25 mouse cellular contexts compared by ENCODE assay signal in genomic region chr17:57788161-57788799, GRCm38 (mm10). TPM values are rescaled to one million over a fixed set of nuclear protein-coding genes. Genes with fewer than 3 reads are reported as not detected.
"Had no signal": no experiment of that assay in that cellular context is flagged by ENCODE, and none has a peak within 500 bp of the region (broad histone marks: within the 10 kb centered on the region; RNA-seq: fewer than 3 reads in every experiment).

No protein-coding gene starts in this region.

- H3K4me3 ChIP-seq: midbrain, embryonic 10.5 days; midbrain, embryonic 12.5 days; myocyte; neural tube, embryonic 13.5 days; neural tube, embryonic 15.5 days had no signal

- H3K27me3 ChIP-seq: midbrain, embryonic 12.5 days; neural tube, embryonic 13.5 days; neural tube, embryonic 15.5 days had no signal

- H3K27ac ChIP-seq: midbrain, embryonic 10.5 days; midbrain, embryonic 12.5 days; neural tube, embryonic 13.5 days; neural tube, embryonic 15.5 days had no signal

- DNase-seq: lung, adult 18-20 months; lung, embryonic 14.5 days; lung, postnatal 10 days; lung, postnatal 4 days; midbrain, embryonic 14.5 days; retina, postnatal 1 day; right cerebral cortex, adult 18-20 months; right cerebral cortex, postnatal 25 days; right cerebral cortex, postnatal 4 days; spleen, adult 18-20 months; thymus, adult 18-20 months; thymus, postnatal 14 days; thymus, postnatal 36 days had no signal

- ATAC-seq: midbrain, embryonic 16.5 days had no signal

- H3K4me1 ChIP-seq: midbrain, embryonic 10.5 days; midbrain, embryonic 12.5 days; neural tube, embryonic 13.5 days; neural tube, embryonic 15.5 days had no signal

- H3K9me3 ChIP-seq: midbrain, embryonic 12.5 days; neural tube, embryonic 13.5 days had no signal

- H3K4me2 ChIP-seq: lung, embryonic 14.5 days; midbrain, embryonic 12.5 days; neural tube, embryonic 13.5 days; neural tube, embryonic 15.5 days had no signal

- H3K9ac ChIP-seq: lung, embryonic 14.5 days; midbrain, embryonic 12.5 days; neural tube, embryonic 13.5 days; neural tube, embryonic 15.5 days had no signal

- H3K36me3 ChIP-seq: midbrain, embryonic 10.5 days; midbrain, embryonic 12.5 days; neural tube, embryonic 13.5 days; neural tube, embryonic 15.5 days had no signal

RNA-seq across cellular contexts. Expression of gene Cntnap5c, which starts 18.9 kb away (rescaled TPM):
- polyA plus RNA-seq: lung, embryonic 14.5 days; lung, embryonic 16.5 days; midbrain, embryonic 10.5 days; myocyte; small intestine, adult 2 months; stomach, embryonic 14.5 days; stomach, embryonic 16.5 days; thymus, postnatal 0 days had no signal

RNA-seq across cellular contexts. Expression of gene Gm21834, which starts 46.3 kb away (rescaled TPM):
- polyA plus RNA-seq: lung, embryonic 14.5 days; lung, embryonic 16.5 days; midbrain, embryonic 10.5 days; midbrain, embryonic 12.5 days; midbrain, embryonic 14.5 days; midbrain, embryonic 16.5 days; myocyte; neural tube, embryonic 11.5 days; neural tube, embryonic 13.5 days; neural tube, embryonic 15.5 days; small intestine, adult 2 months; stomach, embryonic 14.5 days; stomach, embryonic 16.5 days; thymus, postnatal 0 days had no signal
